Mouse (Mus musculus) cerebellum, postnatal 10 days (tissue): Measurements from ENCODE around the gene Inpp4b.

ENCODE experiments used
- DNase-seq, 2 experiments: peaks; one replicate each; pipeline ENCODE4 v3.0.0; 2021; ENCODE audit warnings: mixed read lengths in 2 of 2

Gene Inpp4b

DNA sequence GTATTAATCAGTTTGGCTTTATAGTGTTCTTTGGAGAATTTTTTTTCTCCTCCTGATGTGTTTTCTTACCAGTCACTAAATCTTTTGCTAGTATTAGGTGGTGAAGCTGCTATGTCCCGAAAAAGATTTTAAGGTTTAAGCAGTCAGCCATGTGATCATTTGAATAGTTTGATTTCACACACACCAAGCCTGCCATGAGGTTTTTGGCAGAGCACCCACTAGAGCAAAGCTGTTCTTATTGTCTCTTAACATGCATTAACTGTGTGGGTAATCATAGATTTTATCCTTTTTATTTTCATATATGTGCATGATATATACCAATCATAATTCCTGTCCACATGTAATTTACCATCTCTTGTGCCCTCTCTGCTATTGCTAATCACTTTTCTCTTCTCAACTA, 240.6 kb downstream of the Inpp4b start:
- no peak for DNase-seq

DNA sequence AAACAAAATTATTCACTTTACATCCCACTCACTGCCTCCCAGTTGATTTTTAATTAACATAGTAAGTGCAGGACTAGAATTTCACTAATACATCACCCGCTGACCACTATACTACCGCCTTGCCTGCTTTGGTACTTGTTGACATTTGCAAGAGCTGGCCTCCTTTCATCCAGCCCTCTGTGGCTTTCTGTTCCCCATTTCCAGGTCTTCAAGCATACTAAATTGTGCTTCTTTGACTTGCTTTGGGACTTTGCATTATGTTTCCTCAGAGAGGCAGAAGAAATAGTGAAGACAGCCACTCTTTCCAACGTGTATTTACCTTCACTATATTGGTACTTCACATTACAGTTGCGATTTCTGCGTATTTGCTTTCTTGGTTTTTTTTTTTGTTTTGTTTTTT, 244.4 kb downstream of the Inpp4b start:
- no peak for DNase-seq

DNA sequence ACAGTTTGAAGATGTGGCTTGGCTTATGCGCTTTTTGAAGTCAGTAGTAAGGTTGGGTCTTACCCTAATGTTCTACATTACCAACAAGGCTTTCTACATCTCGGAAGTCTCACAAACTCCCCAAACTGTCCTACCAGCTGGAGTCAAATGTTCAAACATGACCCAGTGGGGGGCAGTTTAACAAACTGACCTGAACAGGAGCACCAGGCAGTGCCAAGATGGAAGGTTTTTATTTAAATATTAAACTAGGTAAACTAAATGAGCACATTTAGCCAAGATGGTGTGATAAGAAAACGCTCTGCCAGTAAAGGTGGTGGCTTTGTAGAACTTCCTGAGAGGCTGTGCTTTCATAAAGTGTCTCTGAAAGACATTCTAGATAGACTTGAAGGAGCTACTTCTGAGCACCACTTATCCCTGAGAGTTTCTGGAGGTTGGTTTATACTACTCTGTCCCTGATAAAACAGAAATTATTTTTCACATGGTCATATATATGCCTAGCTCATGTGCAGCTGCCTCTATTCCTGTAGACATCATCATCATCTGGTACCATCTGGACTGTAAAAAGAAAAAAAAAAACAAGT, 251.9 kb downstream of the Inpp4b start:
- no peak for DNase-seq

DNA sequence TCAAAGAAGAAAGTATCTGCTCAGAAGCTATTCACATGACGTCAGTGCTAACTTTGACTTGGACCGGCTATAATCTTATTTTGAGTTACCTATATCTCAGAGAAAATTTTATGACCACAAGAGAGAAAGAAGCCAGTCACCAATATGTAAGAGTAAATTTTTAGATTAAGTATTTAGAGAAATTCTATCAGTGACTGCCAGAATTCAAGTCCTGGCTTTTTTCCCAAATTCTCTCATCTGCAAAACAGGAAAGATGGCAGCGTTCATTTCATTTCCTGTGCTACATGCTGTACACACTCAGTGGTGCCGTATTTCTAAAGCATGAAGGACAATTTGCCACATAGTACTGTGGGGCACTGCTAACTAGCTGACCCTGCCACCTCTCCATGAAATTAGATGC, 256.9 kb downstream of the Inpp4b start:
- peak in 1 of 2 experiments; percentile 10 for DNase-seq

DNA sequence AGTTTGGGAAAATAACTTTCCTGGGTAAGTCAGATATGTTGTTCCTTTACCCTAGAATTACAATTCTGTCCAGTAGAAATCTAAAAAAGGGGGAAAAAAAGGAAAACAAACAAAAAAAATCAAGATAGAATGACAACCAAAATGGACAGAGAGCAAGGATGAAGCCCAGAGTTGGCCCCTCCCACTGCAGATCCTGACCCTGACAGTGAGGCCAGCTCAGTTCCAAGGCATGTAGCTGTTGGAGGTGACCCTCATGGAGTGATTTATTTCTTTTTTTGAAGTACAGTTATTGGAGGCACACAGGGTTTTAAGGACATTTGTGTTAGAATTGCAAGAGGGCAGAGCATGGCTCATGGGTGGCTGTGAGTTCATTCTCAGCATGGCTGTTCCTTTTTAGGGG, 258.8 kb downstream of the Inpp4b start:
- DNase-seq: no peak

DNA sequence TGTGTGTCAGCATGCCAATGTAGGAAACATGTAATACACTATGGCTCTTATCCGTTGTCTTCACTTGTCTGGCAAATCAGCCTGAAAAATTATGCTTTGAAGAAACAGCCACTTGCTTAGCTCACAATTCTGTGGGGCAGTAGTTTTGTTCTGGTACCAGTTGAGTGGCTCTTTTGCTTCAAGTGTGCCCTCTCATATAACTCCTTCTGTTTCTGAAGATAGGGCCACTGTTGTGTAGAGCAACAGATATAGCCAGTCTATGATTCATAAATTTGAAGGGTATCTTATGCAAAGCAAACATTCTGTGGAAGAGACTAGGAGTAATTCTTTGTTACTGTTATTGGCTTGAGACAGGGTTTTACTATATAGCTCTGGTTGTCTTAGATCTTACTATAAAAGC, 265.7 kb downstream of the Inpp4b start:
- DNase-seq: no peak

DNA sequence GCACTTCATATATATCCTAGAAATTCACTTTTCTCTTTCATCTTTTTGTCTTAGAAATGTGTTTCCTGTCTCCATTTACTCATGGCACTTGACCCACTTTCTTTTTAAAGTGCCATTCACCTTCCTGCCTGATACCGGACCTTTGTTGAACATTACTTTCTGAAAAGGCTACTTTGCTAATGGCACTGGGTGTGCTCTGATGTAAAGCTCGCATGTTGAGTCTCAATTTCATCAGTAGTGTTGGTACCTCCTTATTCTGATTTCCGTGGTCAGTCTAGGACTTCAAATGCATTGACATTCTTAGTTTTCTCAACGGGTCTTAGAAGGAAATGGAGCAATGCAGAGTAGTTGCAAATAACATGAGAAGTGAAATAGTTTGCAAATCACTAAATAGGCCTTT, 266.7 kb downstream of the Inpp4b start:
- DNase-seq: no peak

DNA sequence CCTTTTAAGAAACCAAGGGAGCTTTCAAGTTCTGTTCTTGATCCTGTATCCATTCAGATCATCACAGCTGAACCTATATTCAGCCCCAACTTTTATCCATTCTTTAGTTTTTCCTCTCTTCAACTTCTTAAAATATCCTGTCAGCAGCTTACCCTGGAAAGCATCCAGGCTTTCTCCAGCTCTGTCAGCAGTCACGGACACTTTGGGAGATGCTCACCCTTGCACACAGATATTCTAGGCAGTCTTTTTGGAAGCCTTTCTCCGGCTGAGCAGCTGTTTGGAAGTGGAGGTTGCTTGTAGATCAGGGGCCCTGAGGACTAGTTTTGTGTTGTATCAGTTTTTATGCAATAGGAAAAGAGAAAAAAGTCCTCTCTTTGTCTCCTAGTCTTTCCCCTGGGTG, 270.3 kb downstream of the Inpp4b start:
- DNase-seq: peak; percentile 3 to 11

DNA sequence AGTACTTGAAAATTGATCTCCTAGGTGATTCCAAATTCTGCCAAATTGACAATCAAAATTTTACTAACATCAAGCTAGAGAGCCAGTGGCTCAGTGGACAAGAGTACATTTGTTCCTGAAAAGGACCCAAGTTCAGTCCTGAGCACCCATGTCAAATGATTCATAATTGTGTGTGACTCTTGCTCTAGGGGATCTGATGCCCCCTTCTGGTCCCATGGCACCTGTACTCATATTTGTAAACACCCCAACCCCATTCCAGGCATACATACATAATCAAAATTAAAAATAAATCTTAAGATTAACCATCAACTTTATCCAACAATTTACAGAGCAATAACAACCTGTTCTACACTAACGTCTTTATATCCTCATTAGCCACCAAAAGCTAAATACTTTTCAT, 271.8 kb downstream of the Inpp4b start:
- DNase-seq: no peak

DNA sequence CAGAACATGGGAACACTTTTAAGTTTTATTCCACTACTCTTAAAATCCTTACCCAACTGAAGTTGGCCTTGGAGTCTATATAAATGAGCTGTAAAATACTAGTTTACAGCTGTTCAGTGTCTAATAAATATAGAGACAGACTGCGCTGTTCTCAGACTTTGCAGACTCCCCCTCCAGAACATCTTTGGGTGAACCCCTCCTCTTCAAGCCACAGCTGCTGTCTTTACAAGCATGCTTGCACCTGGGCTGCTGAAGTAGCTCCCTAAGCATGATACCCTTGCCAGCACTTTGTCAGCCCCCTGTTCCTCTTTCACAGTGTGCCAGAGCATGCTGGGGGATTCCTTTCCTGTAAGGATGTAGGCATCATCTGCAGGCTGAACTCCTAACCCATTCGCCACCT, 272.2 kb downstream of the Inpp4b start:
- no peak for DNase-seq

DNA sequence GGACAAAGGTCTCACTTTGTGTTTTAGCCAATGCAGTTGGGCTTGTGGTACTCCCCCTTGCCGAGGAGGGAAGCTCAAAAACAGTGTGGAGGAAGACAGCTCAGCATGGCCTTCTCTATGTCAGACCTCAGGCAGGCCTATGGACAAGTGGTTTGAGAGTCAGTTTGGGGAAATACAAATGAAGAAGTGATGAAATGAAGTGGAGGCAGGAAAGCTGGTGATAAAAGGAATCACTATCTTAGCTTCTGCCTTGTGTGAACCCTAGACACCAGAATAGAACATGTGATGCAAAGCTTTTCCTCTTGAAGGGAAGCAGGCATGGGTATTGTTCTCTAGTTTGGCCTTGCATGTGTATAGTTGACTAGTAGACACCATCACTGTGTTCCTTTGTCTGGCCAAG, 273.2 kb downstream of the Inpp4b start:
- DNase-seq: no peak

DNA sequence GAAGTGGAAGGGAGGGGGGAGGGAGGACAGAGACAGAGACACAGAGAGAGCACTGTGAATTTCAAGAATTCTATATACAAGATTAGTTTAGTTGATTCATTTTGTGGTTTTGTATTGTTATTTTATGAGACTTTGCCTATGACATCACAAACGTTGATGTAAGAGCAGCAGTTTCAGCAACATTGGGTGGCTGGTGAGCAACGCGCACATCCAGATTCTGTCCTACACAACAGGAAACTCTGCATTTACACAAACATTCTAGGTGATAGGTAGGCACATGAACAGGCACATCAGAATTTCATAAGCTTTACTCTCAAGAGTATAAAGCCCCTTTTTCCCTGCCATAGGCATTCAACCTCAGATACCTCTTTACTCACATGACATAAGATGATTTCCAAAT, 276.6 kb downstream of the Inpp4b start:
- no peak for DNase-seq

DNA sequence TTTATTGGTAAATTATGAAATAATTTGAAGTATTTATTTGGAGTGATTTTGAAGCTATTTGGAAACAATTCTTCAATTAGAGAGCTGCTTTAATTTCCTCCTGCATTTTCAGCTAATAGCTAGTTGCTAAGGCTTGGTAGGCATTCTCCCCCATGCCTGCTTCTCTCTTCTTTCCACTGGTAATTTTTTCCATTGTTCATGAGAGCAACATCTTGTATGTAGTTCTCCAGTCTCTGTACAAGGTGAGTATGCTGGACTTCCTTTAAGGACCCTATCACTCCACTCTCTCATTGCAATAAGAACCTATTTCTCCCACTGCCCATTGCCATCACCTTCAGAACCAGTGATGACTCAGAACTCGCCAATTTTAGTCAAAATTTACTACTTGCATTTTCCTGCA, 292.7 kb downstream of the Inpp4b start:
- no peak for DNase-seq

DNA sequence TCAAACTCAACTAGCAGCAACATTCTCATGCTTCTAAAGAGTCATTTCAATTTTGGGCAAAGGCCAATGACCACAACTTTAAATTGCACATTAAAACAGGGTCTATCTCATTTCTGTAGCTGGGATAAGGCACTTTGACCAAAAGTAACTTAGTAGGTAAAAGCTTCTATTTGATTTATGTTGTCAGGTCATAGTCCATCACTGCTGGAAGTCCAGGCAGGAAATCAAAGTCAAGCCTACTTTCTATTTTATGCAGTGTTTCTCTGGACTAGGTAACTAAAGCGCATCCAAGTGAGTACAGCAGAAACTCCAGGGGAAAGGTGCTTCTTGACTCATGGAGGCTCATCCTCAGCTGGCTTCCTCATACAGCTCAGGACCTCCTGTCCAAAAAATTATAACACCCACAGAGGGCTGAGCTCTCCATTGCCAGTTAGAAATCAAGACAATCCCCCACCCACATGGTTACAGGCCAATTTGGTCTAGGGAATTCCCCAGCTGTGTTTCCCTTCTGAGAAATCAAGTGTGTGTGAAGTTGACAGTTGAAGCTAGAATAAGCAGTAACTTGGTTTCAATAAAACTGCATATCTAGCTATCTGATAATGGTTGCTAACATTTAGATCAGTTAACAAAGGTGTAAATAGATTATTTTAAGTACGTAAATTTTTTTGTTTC, 293.7 kb downstream of the Inpp4b start:
- DNase-seq: peak in 1 of 2 experiments; percentile 3

DNA sequence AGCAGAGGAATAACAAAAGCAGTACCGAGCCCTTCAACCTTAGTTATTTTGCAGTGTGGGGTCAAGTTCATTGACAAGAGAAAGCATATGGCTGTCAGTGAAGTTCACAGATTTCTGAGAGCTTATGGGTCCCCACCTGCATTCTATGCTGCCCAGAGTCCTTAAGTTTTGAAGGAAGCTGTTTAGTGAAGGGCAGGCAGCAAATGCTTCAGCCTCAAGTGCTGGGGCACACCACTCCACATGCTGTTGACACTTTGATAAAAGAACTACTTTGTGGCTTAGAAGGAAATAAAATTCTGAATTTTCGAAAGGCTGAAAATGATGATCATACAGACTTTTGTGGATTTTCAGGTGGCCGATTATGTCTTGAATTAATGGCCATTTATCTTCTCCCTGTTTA, 296.1 kb downstream of the Inpp4b start:
- DNase-seq: no peak

DNA sequence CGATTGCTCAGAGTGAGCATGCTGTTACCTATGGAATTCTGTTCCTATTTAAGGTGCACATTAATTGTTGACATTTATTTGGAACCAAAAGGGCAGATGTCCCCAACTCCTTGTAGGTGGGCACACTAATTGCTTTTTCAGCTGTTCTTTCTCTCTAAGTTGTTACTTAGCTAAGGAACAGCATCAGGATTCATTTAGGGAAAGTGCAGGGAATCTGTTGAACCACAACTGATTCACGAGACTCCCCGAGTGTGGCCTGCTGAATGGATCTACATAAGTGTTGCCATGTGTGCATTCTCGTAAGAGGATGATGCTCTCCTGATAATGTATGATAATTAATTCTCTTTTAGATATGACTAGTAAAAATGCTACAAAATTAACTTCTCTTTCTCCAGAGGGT, 297.5 kb downstream of the Inpp4b start:
- no peak for DNase-seq

DNA sequence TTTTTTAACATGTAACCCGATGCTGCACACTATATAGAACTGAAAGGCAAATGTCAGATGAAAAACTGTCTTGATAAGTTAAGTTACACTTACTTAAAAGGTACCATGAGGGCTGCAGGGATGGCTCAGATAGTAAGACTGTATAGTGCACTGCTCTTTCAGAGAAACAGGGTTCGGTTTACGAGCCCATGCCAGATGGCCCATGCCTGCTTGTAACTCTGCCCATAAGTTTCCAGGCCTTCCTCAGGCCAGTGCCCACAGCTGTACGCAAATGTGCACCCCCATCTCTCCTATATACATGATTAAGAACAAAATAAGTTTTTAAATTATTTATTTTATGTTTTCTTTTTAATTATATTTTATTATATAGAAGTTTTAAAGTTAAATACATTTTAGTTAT, 300.7 kb downstream of the Inpp4b start:
- no peak for DNase-seq

DNA sequence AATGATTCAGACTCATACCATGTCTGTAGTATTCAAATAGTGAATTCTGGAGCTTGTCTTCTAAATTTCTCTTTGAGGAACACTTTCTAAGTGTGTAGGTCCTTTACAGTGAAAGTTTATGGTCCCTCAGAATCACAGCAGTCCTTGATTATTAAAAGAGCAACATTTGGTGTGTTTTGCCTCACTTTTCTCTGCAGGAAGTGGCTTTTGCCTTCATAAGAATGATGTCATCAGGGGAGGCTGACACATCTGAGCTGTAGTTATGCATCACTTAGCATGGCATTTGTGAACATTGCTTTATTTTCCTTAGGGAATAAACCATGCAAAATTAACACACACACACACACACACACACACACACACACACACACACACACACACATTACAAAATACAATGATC, 349.8 kb downstream of the Inpp4b start:
- no peak for DNase-seq

DNA sequence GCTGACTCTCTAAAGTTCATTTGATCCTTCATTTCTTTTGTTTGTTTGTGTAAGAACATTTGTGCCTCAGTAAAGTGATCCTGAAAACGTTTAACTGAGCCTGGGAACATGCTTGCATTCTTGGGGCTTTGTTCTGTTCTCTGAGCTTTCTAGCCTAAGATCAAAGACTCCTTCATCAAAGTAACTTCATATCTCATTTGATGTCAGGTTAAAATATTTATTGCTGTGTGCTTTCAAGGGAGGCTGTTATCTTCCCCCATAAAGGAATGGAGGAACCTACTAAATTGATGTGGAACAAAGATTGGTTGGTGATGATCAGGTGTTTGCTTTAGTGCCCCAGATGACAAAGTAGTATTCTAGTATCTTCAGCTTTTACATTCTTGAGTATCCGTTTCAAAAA, 352.5 kb downstream of the Inpp4b start:
- DNase-seq: no peak

DNA sequence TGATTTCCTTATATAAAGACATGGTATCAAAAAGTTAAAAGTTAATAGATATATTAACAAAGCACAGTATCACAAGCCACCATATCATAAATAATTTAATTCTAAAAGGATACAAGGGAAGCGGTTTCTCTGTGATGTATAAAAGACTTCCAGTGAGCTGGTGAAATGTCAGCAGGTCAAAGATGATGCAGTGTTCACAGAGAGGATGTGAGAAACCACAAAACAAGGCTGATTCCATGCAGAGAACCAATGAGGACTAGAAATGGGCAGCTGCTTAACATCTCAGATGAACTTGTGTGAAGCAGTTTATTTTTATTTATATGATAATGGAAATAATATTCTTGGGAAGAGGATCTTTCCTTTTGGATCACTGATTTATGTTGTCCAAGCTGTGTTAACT, 359.7 kb downstream of the Inpp4b start:
- DNase-seq: no peak

DNA sequence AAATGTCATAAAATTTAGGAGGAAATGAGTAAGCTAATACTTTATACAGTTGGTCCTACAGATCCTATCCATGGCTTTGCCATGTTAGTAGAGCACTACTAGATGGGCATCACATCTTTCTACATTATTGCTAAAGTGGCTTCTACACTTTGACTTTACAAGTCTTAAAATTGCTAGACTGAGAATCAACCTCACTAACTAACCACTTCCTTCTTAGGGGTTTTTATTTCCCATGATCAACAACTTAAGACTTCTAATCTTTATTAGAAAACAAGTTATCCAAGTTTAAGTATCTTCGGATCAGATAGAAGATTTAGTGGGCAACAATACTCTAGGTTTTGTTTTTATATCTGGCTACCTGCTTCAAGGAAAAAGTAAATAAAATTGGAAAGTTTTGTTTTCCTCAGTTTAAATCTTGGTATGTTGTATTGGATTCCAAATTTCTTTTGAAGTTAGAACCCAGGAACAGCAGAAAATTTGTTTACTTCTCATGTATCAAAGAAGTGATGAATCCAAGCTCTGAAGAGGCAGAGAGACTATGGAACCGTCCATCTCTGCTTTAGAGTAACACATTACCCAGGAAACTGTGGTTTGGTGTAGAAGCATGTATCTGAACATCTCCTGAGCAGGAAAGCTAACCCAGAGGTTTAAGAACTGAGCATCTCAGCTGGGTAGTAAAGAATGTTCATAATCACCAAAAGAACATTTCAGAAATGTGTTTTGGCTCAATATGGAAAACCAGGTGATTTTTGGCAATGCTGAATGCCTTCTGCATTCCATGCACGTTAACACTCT, 361.4 kb downstream of the Inpp4b start:
- DNase-seq: no peak

DNA sequence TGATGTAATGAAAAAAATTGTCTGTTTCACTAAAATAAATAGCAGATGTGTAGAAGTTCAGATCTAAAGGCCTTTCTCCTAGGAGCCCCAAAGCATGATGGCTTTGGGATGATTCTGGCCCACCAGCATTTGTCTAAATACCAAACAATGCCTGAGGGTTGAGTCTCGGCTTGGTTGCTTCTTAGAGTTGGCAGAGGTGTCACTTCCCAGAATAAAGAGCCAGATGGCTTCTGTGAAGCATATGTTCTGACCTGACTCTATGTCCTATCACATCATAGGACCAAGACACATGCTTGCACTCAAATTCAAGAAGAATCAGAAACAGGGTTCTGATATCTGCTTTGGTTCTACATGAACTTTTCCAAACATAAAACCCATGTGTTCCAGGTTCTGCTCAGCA, 365.1 kb downstream of the Inpp4b start:
- DNase-seq: peak; percentile 21 to 24

DNA sequence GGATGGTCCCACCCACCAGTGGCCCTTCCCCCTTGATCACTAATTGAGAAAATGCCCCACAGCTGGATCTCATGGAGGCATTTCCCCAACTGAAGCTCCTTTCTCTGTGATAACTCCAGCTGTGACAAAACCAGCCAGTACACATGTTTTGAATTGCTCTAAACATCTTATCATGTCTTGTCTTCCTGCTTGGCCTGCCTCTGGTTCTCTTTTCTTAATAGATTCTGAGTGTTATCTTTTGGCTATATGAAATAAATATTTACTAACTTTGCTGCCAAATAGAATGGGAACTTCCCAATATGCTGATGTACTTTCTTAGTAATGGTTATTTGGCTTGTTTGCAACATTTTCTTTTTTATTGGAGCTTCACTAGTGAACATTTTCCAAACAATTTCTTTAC, 389.0 kb downstream of the Inpp4b start:
- DNase-seq: no peak

DNA sequence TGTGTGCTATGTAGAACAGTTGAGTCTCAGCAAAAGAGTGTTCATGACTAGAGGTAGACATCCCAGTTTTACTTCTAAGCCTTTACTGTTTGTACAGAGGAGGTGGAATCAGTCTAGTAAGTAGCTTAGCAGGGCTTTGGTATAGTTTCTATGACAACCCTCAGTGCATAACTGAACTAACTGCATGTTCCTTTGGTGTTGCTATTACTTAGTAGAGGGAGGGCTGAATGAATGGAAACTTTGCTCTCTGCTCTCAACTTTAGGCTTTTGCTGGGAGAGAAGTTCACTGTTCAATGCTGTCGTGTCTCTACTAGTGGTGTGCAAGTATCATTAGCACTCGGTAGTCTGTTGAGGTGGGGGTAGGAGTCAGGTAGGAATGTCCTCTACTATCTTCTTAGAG, 393.3 kb downstream of the Inpp4b start:
- no peak for DNase-seq
